Mouse (Mus musculus) spleen, postnatal 36 days (tissue): ENCODE data around the gene Guf1.

Source experiments
- DNase-seq, 2 experiments: peaks; one replicate each; pipeline ENCODE4 v3.0.0; 2022; ENCODE audit warnings: low spot score in 2 of 2, mixed read lengths in 1 of 2

Guf1 gene

DNA sequence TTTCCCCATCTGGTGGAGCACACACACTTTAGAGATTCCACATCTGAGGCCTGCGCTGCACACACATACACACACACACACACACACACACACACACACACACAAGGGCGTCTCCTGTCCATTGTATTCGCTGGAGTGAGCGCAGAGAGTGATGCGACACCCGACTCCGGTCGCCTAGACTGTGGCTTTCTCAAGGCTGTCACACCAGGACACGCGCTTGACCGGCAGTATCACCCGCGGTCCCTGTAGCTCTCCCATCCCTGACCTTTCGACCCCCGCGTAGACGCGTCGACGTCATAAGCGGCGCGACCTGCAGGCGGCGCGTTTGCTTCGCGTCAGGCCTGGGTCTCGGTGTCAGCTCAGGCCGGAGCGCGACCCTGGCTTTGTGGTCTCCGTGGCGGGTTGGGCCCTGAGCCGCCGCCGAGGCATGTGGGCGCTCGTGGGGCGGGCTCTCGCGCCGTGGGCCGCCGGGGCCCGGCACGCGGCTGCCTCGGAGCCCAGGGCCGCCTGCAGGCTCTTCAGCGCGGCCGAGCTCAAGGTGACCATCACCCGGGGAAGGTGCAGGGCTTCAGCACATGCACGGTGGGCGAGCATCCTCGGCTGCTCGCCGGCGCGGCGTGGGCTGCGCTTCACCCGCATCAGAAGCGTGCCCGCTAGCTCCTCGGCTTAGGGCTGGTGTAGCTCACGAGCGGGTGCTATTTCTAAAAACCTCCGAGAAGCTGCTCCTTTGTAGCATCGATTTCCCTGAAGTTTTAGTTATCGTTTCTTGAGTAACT lies at the start of gene Guf1:
Gene Guf1 (plus strand): TSS at position 296 of the 776 bp plus-strand sequence.
- DNase-seq: peak; percentile 89 to 92

DNA sequence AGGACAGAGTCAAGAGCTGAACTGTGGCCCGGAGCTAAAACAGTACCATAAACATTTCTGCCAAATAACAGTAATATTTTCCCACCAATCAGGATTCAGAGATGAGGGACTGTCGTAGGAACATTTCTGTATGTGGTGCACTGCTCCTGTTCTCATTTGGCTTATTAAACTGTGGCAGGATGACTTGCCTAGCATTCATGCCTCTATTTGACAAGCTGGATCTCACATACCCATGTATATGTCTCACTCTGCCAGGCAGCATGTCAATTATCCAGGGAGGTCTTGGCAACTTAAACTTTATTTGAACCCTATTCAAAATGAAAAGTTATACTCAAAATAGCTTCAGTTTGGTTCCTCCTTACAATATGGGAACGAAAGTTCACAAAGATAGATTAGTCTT lies 49.7 kb upstream of the Guf1 start:
- no peak for DNase-seq

DNA sequence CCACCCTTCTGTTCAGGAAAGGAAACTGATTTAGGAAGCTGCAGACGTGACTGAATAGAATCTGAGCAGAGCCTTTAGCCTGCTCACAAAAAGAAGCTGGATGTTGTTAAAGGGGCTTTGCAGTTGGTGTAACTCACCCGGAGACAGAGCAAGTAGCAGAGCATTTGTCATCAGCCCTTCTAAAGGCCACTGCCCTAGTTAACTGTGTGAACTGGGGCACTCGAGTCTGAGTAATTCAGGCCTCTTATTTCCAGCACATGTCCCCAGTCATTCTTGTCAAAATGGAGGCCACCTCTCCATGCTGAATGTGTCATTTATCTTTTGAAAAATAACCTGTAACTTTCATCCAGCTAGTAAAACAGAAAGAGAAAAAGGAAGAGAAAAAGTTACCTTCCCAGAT lies 45.1 kb upstream of the Guf1 start:
- DNase-seq: no peak

DNA sequence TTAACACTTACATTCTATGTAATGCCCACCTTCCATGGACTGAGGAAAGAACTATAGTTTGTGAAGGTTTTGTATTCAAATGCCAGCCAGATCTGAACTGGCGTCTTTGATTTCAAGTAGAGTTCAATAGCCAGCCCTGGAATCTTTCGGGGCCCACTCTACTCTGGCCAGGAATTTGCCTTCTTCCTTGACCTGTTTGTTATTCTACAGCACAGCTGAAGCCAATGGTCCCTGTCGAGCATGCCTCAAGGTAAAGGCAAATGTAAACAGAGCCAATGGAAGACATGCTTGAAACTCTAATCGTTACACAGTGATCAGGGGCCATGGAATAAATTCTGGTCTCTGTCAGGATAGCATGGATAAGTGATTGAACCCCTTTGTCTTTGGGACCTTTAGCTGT lies 44.5 kb upstream of the Guf1 start:
- no peak for DNase-seq

DNA sequence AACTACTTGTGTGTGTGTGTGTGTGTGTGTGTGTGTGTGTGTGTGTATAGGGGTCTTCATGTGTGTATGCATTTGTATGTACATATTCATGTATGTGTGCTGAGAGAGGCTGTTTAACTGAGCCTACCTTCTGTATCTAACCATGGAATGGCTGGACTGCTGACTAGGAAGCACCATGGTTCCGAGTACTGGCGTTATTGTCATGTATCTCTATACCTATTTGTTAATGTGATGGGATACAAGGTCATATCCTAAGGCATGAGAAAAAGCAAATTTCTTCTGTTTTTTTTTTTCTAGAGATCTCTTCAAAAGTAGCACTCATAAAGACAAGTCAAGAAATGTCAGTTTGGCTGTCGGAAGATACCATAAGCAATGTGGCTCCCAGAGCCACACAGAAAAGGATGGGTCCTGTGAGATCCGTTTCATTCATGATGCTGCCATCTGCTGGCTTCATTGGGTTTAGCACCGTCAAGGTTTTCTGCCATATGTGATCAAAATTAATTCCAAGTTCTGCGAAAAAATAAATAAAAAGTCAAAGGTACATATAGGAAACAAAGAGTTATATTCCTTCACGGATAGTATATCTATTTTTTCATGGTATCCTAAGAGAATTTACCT lies 36.0 kb upstream of the Guf1 start:
- peak; percentile 4 to 9 for DNase-seq

DNA sequence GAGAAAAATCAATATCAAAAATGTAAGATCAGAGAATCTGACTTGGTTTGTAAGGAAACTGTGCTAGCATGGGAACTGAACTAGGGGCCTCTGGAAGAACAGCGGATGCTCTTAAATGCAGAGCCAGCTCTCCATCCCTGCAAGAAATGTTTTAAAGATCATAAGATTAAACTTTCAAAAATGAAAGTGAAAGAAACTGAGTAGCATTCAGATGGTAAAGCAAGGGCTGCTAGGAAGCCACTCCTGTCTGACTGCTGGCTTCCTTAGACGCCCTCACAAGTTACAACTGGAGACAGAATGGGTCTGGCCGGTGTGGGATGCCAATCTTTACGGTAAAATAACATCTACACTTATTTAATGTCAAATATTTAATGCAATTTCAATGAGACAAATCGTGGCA lies 34.7 kb upstream of the Guf1 start:
- no peak for DNase-seq

DNA sequence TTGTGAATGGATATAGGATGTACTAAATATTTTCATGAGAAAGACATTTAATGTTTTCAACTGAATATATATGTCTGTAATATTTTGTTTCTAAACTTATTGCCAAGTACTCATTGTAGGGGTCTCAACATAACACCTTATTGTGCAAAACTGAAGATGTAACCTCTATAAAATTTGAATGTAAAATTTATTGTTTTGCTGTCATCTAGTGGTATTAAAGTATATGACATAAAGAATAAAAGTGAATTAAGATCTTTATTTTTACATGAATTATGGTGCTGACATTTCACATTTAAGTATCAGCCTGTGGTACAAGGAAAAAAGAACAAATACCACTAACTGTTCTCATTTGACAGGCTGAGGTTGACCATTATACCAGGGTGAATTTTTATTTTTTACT lies 32.8 kb upstream of the Guf1 start:
- DNase-seq: no peak

DNA sequence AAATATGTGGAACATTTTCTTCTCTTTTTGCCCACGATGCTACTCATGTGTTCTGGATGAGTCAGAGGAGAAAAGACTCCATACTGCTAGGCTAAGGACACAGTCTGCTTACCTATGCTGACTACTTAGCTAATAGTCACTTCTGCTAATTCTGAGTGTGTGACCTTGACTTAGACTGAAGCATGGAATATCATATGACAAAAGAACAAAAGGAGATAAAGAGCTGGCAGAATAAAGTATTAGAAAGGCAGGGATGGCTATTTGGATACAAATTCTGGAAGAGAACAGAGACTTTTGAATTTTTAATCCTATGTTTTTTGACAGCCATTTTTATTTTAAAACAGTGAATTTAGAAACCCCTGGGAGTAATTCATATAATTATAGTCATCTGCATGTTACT lies 15.0 kb upstream of the Guf1 start:
- DNase-seq: no peak

DNA sequence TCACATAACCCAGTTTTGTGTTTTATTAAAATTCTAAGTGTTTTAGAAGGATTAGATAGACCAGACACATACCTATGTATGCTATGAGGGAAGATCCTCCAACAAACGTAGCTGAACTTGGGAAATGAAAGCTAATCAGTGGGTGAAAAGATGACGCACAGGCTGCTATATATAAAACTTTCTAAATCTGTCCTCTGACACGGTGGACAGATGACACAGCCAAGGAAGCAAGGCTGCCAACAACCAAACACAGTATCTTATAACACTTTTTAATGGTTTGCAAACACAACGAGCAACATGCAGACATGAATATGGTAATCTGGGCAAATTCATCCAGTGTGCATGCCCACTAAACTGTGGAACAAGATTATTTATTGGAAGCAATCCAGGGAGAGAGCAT lies 14.2 kb upstream of the Guf1 start, which contains the start of gene Yipf7:
Gene Yipf7 (minus strand): TSS at position 160 of the 400 bp plus-strand sequence.
- DNase-seq: no peak

DNA sequence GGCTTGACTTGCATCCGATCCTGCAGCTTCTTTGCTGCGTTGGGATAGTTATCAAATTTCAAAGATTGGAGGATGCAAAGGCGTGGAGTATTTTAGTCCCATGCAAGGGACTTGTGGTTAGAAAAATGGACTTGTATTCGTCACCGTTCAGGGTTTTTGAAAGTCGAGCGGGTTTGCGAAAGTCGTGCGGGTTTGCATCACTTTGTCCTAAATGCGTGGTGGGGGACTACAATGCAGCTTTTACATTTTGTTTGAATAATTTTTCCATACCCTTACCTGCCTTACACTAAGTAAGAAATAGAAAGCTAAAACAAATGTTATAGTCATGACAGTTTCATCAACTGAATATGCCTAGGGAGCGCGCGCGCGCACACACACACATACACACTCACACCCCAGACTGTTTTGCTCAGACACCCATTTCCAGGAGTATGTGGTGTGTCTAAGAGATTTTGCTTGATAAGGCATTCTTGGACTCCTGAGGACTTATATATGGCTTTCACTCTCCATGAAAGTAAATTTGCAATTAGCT lies 747 bp downstream of the Guf1 start:
- DNase-seq: no peak

DNA sequence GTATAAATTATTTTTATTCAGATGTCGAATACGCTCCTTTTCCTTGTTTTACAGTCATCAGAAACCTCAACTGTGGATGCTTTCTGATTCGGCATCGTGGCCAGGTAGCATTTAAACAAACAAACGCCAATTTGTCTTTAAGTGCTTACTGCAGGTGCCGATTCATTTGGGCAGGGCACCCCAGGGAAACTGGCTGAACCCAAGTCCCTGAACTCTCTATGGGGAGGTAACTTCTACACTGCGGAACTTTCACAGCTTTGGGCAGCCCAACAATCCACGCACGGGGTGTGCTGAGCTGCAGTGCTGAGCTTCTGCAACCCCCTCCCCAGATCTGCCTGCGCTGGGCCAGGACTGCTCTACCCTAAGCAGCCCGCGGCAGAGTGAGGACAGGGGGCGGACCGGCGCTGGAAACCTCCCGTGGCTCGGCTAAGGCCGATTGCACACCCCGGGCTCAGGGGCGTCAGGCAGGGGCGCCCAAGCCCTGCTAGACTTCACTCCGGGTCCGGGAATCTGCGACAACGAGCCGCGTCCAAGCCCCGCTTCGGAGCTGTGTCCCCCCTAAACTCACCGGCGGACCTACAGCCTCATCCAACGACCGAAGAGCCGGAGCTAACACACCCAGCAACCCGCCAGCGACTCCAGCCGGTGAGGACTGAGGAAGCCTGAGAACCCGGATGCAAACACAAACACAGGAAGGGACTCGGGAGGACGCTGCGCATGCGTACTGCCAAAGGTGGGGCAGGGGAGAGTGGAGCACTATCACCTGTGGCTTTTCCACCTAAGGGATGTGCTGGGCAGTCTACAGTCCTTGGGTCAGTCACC lies 35.1 kb downstream of the Guf1 start, which contains the start of gene Gnpda2:
Gene Gnpda2 (minus strand): TSS at position 701 of the 822 bp plus-strand sequence.
- DNase-seq: peak; percentile 76 to 80

DNA sequence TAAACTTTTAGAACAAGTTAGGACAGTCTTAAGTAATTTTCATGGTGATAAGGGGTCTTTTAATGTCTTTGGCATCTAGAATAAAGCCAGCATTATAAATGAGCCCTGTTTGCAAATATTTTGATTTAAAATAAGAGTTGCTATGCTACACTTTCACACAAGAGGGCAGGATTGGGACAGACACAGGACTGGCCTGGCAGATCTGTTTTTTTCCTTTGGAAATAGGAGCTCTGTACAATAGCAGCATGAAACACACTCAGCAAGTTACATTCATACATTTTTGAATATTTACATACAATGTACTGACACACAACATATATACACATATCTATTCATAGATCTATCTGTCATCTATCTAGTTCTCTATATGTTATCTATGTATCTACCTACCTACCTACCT lies 44.3 kb downstream of the Guf1 start:
- DNase-seq: no peak

DNA sequence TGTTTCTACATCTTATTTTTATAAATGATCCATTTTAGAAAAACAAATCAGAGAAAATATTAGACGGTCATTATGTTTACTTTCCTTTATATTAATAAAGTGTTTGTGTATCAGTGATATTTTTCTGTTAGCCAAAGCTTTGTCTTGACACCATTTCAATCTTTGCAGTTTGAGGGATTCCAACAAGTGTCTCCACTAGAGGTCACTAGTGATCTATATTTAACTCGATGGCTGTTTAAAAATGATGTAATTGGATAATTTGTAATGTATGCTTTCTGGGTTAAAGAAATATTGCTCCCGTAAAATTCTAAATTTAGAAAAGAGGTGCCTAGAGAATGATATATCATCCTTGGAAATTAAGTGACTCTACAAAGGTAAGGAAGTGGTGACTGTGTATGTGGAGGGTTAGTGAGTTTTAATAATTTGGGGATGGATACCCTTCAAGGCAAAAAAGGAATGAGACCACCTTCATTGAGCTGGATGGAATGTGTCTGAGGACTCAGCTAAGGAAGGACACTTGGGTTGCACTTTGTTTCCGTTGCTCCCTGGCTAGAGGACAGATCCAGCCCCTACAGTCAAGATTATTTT lies 56.6 kb downstream of the Guf1 start:
- DNase-seq: no peak

DNA sequence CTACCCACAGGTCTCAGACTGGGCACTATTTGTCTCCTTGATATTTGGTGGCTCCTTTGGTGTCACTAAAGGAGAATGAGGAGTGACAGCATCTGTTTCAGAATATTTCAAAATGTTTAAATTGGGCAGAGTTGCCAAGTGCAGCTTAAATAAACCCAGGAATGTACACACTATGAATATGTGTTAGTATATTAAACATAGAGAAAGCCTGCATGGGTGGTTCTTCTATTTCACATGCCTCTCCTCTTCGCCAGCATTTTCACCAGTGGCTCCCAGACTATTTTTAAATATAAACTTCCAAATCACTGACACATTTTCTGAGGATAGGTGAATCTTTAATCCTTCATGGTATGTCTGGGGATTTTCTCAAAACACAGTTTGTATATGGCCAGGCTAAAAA lies 64.2 kb downstream of the Guf1 start:
- no peak for DNase-seq
